Mouse (Mus musculus) liver, postnatal 0 days (tissue): ENCODE results near the gene Myh7b.

Source experiments
- CTCF ChIP-seq: sonication (generic); IDR thresholded peaks from 2 replicates; pipeline ENCODE4 v1.5.1; 2016; ENCODE audit warnings: antibody characterized with exemption, low read depth
- EP300 ChIP-seq: IDR thresholded peaks from 2 replicates; pipeline ENCODE4 v1.6.1; 2016; ENCODE audit warnings: antibody characterized with exemption, low read depth, mild to moderate bottlenecking

DNA sequence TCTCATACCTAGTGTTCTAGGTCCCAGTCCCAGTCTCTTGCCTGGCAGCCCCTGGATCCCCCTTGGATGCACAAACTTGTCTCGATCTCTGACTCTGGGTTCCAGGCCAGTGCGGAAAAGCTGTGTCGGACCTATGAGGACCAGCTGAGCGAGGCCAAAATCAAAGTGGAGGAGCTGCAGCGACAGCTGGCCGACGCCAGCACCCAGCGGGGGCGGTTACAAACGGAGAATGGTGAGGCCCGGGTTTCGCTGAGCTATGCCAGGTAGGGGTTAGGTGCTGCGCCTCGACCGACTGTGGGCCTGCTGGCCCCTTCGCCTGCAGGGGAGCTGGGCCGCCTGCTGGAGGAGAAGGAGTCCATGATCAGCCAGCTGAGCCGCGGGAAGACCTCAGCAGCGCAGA, 19.1 kb downstream of the Myh7b start:
- TF ChIP-seq CTCF (no peak), EP300 (no peak)
